Mouse (Mus musculus) adrenal gland, postnatal 25 days (tissue): ENCODE measurements at regions not wholly inside any gene's neighbourhood (a gene's known extent, or its start where the extent isn't known, plus 50 kb on each side); places are given as distances from the start of the nearest gene placed in this dataset.

ENCODE experiments used
- microRNA-seq, 2 experiments: library from miRNA; unstranded; fragments of <30 nt; microRNA quantifications; one replicate each; pipeline ENCODE4 v1.2.0; 2021

Small RNA genes in the stretch of these regions (microRNA-seq; reads per million reads assigned to microRNA genes)
- 0 reads per million in 2 experiments for gene Mir21c
